ENCODE assay signal across 22 mouse cellular contexts in genomic region chr6:38361937-38362336, GRCm38 (mm10).
"Had no signal": no experiment of that assay in that cellular context is flagged by ENCODE, and none has a peak within 500 bp of the region (broad histone marks: within the 10 kb centered on the region; RNA-seq: fewer than 3 reads in every experiment).

No protein-coding gene starts in this region.

- H3K4me3 ChIP-seq: heart, adult 2 months; heart, embryonic 13.5 days; heart, embryonic 15.5 days; hindbrain, embryonic 10.5 days; hindbrain, embryonic 12.5 days; intestine, embryonic 15.5 days; layer of hippocampus, adult 2 months; left cerebral cortex, adult 2 months; limb, embryonic 10.5 days; limb, embryonic 12.5 days; liver, embryonic 13.5 days; liver, embryonic 15.5 days had no signal

- H3K9ac ChIP-seq: heart, embryonic 13.5 days; heart, embryonic 15.5 days; hindbrain, embryonic 12.5 days; hindbrain, embryonic 14.5 days; intestine, embryonic 15.5 days; limb, embryonic 12.5 days; liver, embryonic 13.5 days; liver, embryonic 15.5 days had no signal

- H3K4me1 ChIP-seq: heart, embryonic 13.5 days; heart, embryonic 15.5 days; hindbrain, embryonic 12.5 days; intestine, embryonic 15.5 days; limb, embryonic 10.5 days; limb, embryonic 12.5 days had no signal

- H3K9me3 ChIP-seq: heart, embryonic 13.5 days; heart, embryonic 15.5 days; hindbrain, embryonic 10.5 days; hindbrain, embryonic 12.5 days; intestine, embryonic 15.5 days; limb, embryonic 10.5 days; limb, embryonic 12.5 days; liver, embryonic 13.5 days; liver, embryonic 15.5 days had no signal

- H3K27ac ChIP-seq: heart, adult 2 months; heart, embryonic 13.5 days; heart, embryonic 15.5 days; hindbrain, embryonic 10.5 days; hindbrain, embryonic 12.5 days; hindbrain, embryonic 14.5 days; intestine, embryonic 15.5 days; layer of hippocampus, adult 2 months; left cerebral cortex, adult 2 months; limb, embryonic 10.5 days; limb, embryonic 12.5 days had no signal

- H3K36me3 ChIP-seq: heart, embryonic 13.5 days; heart, embryonic 15.5 days; hindbrain, embryonic 10.5 days; hindbrain, embryonic 12.5 days; intestine, embryonic 15.5 days; limb, embryonic 10.5 days; limb, embryonic 12.5 days; liver, embryonic 13.5 days; liver, embryonic 15.5 days had no signal

- DNase-seq: gastrocnemius, postnatal 25 days; heart, adult 2 months; heart, postnatal 14 days; heart, postnatal 36 days; kidney, adult 18-20 months; kidney, adult 8-10 months; kidney, postnatal 10 days; kidney, postnatal 25 days; kidney, postnatal 4 days; liver; liver, embryonic 13.5 days had no signal
